Mouse (Mus musculus): ENCODE measurements around the gene Mical2. TPM values are rescaled to one million over a fixed set of nuclear protein-coding genes. Genes with fewer than 3 reads are reported as not detected.

Gene Mical2
- polyA plus RNA-seq, 1 experiment: 6.6 TPM

- Histone ChIP-seq H3K27ac (ENCODE audit: insufficient read depth, low read depth, low read length) (no peak overlapping the region), H3K36me3 (ENCODE audit: control insufficient read depth, insufficient read depth, low read length) (no peaks in the 10 kb centered on the region), H3K4me3 (ENCODE audit: insufficient read depth, low read depth, low read length) (no peak overlapping the region), H3K4me1 (ENCODE audit: control insufficient read depth, insufficient read depth, low read length) (no peaks in the 10 kb centered on the region), H3K27me3 (replicated peaks; ENCODE audit: control insufficient read depth, insufficient read depth, low read length) (no peaks in the 10 kb centered on the region)
- DNase-seq: no peak
- TF ChIP-seq POLR2A (IDR thresholded peaks at IDR 0.05; ENCODE audit: low read depth, low read length) (no peak), CTCF (conservative IDR thresholded peaks at IDR 0.05; ENCODE audit: insufficient read depth, insufficient read length, low read depth, low read length) (no peak)
- WGBS: 71% methylated on average over 8 of the region's 8 CpGs
Observed at GRCm38 (mm10) chr7:112241211-112241944, 15.7 kb downstream of the Mical2 start.

DNA sequence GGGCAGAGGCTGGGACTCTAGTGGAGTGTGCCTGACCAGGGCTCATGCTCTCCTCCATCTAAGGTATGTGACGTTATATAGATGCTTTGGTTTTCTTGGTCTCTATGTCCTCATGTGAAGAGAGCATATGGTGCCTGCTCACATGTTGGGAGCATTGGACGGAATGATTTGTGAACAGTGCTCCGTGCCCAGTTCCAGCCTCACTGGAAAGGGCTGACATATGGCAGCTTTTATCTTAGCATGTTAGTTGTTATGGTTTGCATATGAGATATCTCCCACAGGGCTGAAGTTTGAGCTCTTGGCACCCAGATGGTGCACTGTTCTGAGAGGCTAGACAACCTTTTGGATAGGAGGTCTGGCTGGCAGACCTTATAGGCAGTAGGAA lies 16.3 kb downstream of the Mical2 start:
- Histone ChIP-seq H3K4me1 (ENCODE audit: control insufficient read depth, insufficient read depth, low read length) (no peaks in the 10 kb centered on the region), H3K36me3 (ENCODE audit: control insufficient read depth, insufficient read depth, low read length) (no peaks in the 10 kb centered on the region), H3K27ac (ENCODE audit: insufficient read depth, low read depth, low read length) (no peak overlapping the region), H3K4me3 (ENCODE audit: insufficient read depth, low read depth, low read length) (no peak overlapping the region), H3K27me3 (replicated peaks; ENCODE audit: control insufficient read depth, insufficient read depth, low read length) (no peaks in the 10 kb centered on the region)
- WGBS: 96% methylated on average over 3 of the region's 3 CpGs
- DNase-seq: no peak
- TF ChIP-seq POLR2A (IDR thresholded peaks at IDR 0.05; ENCODE audit: low read depth, low read length): no peak
- no peak for TF ChIP-seq CTCF (conservative IDR thresholded peaks at IDR 0.05; ENCODE audit: insufficient read depth, insufficient read length, low read depth, low read length)

DNA sequence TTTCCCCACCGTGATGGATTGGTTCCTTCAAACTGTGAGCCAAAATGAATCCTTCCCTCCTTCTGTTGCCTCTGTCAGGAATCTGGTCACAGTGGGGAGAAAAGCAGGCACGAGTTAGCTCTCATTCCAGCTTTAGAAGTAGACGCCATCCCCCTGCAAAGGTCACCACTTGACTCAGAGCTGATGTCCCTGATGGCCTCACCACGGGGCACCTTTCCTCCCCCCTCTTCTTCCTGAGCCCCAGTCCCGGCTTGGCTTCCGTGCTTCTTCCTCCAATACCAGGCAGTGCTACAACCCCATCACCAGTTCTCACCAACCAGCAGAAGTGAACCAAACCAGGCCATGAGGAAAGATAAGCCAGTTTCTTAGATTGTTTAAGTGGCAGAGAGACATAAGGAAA lies 16.9 kb downstream of the Mical2 start:
- TF ChIP-seq CTCF (conservative IDR thresholded peaks at IDR 0.05; ENCODE audit: insufficient read depth, insufficient read length, low read depth, low read length) (no peak), POLR2A (IDR thresholded peaks at IDR 0.05; ENCODE audit: low read depth, low read length) (no peak)
- no peaks in the 10 kb centered on the region for H3K4me1 ChIP-seq (ENCODE audit: control insufficient read depth, insufficient read depth, low read length)
- no peak overlapping the region for H3K27ac ChIP-seq (ENCODE audit: insufficient read depth, low read depth, low read length)
- H3K4me3 ChIP-seq (ENCODE audit: insufficient read depth, low read depth, low read length): no peak overlapping the region
- 87% methylated on average over 6 of the region's 6 CpGs for WGBS
- DNase-seq: no peak
- H3K36me3 ChIP-seq (ENCODE audit: control insufficient read depth, insufficient read depth, low read length): no peaks in the 10 kb centered on the region
- no peaks in the 10 kb centered on the region for H3K27me3 ChIP-seq (replicated peaks; ENCODE audit: control insufficient read depth, insufficient read depth, low read length)

DNA sequence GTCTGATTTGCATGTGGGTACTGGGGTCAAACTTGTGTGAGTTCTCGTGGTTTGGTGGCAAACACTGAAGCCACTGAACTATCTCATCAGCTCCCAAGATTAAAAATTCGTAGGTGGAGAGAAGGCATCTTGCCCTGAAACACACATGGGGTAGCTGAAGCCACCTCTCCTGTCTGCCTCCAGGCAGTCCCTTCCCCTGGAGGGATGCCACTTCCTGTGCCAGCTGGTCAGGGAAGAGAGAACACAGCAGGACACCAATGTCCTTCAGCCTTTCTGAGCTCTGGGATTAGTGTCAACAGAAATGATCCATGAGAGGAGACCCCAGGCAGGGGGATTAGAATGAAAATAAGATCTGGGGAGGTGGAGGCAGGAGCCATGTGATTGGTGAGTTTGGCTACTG lies 18.4 kb downstream of the Mical2 start:
- TF ChIP-seq POLR2A (IDR thresholded peaks at IDR 0.05; ENCODE audit: low read depth, low read length) (no peak), CTCF (conservative IDR thresholded peaks at IDR 0.05; ENCODE audit: insufficient read depth, insufficient read length, low read depth, low read length) (no peak)
- no peak overlapping the region for H3K4me3 ChIP-seq (ENCODE audit: insufficient read depth, low read depth, low read length)
- H3K27ac ChIP-seq (ENCODE audit: insufficient read depth, low read depth, low read length): no peak overlapping the region
- no peaks in the 10 kb centered on the region for H3K4me1 ChIP-seq (ENCODE audit: control insufficient read depth, insufficient read depth, low read length)
- no peak for DNase-seq
- no peaks in the 10 kb centered on the region for H3K27me3 ChIP-seq (replicated peaks; ENCODE audit: control insufficient read depth, insufficient read depth, low read length)
- no peaks in the 10 kb centered on the region for H3K36me3 ChIP-seq (ENCODE audit: control insufficient read depth, insufficient read depth, low read length)
- WGBS: 83% methylated on average over 2 of the region's 2 CpGs

DNA sequence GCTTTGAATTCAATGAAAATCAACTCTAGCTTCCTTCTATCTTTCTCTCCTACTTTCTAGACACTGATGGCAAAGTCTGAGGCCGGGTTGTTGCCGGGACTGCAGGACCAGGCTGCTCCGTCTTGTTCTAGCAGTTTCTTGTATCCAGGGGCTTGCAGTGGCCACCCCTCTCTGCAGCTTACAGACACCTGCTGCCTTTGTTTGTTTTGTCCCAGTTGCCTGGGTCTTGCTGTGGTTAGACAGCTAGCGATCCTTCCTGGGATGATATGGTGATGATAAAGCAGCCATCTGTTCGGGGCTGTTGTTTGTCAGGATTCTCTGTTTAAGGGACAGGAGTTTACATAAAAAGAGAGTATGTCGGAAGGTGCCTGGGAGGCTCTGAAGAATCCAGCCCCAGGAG lies 19.0 kb downstream of the Mical2 start:
- Histone ChIP-seq H3K36me3 (ENCODE audit: control insufficient read depth, insufficient read depth, low read length) (no peaks in the 10 kb centered on the region), H3K4me3 (ENCODE audit: insufficient read depth, low read depth, low read length) (no peak overlapping the region), H3K4me1 (ENCODE audit: control insufficient read depth, insufficient read depth, low read length) (no peaks in the 10 kb centered on the region), H3K27ac (ENCODE audit: insufficient read depth, low read depth, low read length) (no peak overlapping the region), H3K27me3 (replicated peaks; ENCODE audit: control insufficient read depth, insufficient read depth, low read length) (no peaks in the 10 kb centered on the region)
- TF ChIP-seq POLR2A (IDR thresholded peaks at IDR 0.05; ENCODE audit: low read depth, low read length) (no peak), CTCF (conservative IDR thresholded peaks at IDR 0.05; ENCODE audit: insufficient read depth, insufficient read length, low read depth, low read length) (no peak)
- 74% methylated on average over 6 of the region's 6 CpGs for WGBS
- DNase-seq: no peak

- DNase-seq: peak; percentile 19
- 78% methylated on average over 4 of the region's 4 CpGs for WGBS
- TF ChIP-seq POLR2A (IDR thresholded peaks at IDR 0.05; ENCODE audit: low read depth, low read length): no peak
- TF ChIP-seq CTCF (conservative IDR thresholded peaks at IDR 0.05; ENCODE audit: insufficient read depth, insufficient read length, low read depth, low read length): no peak
- Histone ChIP-seq H3K4me1 (ENCODE audit: control insufficient read depth, insufficient read depth, low read length) (no peaks in the 10 kb centered on the region), H3K27ac (ENCODE audit: insufficient read depth, low read depth, low read length) (no peak overlapping the region), H3K27me3 (replicated peaks; ENCODE audit: control insufficient read depth, insufficient read depth, low read length) (no peaks in the 10 kb centered on the region), H3K4me3 (ENCODE audit: insufficient read depth, low read depth, low read length) (no peak overlapping the region), H3K36me3 (ENCODE audit: control insufficient read depth, insufficient read depth, low read length) (no peaks in the 10 kb centered on the region)
Observed at GRCm38 (mm10) chr7:112245839-112246438, 20.3 kb downstream of the Mical2 start.

GRCm38 (mm10) chr7:112246442-112246841 lies 20.8 kb downstream of the Mical2 start:
- Histone ChIP-seq H3K4me3 (ENCODE audit: insufficient read depth, low read depth, low read length) (no peak overlapping the region), H3K36me3 (ENCODE audit: control insufficient read depth, insufficient read depth, low read length) (no peaks in the 10 kb centered on the region), H3K4me1 (ENCODE audit: control insufficient read depth, insufficient read depth, low read length) (no peaks in the 10 kb centered on the region), H3K27ac (ENCODE audit: insufficient read depth, low read depth, low read length) (no peak overlapping the region), H3K27me3 (replicated peaks; ENCODE audit: control insufficient read depth, insufficient read depth, low read length) (no peaks in the 10 kb centered on the region)
- WGBS: 91% methylated on average over 4 of the region's 4 CpGs
- DNase-seq: no peak
- TF ChIP-seq CTCF (conservative IDR thresholded peaks at IDR 0.05; ENCODE audit: insufficient read depth, insufficient read length, low read depth, low read length) (no peak), POLR2A (IDR thresholded peaks at IDR 0.05; ENCODE audit: low read depth, low read length) (no peak)
